Mouse (Mus musculus) thymus, adult 2 months (tissue): ENCODE results near the gene Pclo.

ENCODE experiments used
- CTCF ChIP-seq: fragments of 200-500 bp; IDR thresholded peaks from 2 replicates; pipeline ENCODE4 v1.5.1; 2012; ENCODE audit warnings: mild to moderate bottlenecking, control low read depth, low read length, moderate library complexity, borderline replicate concordance; ENCODE audit not compliant: control insufficient read depth, poor library complexity, insufficient read depth; ENCODE audit errors: extremely low read depth
- POLR2A ChIP-seq: fragments of 200-500 bp; IDR thresholded peaks from 2 replicates; pipeline ENCODE4 v1.6.1; 2012; ENCODE audit warnings: mild to moderate bottlenecking, low read length, control low read depth, moderate library complexity; ENCODE audit not compliant: control insufficient read depth, poor library complexity, insufficient read depth; ENCODE audit errors: extremely low read depth

DNA sequence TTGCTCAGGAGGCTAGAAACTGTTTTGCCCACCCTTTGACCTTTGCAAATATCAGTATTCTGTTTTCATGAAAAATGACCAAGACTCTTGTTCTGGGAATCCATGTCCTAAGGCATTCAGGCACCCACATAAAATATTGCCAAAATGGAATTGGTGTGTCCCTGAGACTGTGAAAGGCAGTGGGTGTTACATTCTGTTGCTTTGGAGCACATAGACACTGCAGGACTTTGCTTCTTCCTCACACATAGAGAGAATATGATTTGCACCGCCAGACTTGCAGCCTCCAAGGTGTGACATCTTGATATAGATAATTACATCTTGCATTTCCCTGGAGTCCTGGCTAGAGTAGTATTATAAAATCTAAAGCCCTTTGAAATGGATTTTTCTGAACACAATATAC lies 6.2 kb upstream of the Pclo start:
- TF ChIP-seq CTCF (no peak), POLR2A (no peak)
